Mouse (Mus musculus) heart, postnatal 14 days (tissue): ENCODE data around the gene Ddx18. TPM values are rescaled to one million over a fixed set of nuclear protein-coding genes. Genes with fewer than 3 reads are reported as not detected.

ENCODE experiments used
- DNase-seq, 2 experiments: peaks; one replicate each; pipeline ENCODE4 v3.0.0; 2021 to 2022
- intact Hi-C: fragments of 180-260 bp; cut with DNase I; formaldehyde crosslinking; loops from one replicate; pipeline ENCODE4 v1.15.1; 2025
- long read RNA-seq, 2 experiments: library from polyadenylated mRNA; stranded (forward); transcript quantifications; one replicate each; pipeline ENCODE4 v2.0.0; 2021
- total RNA-seq, 2 experiments: library from RNA; stranded (reverse); gene quantifications; 2 replicates each; pipeline ENCODE4 v1.2.3; 2021

Ddx18 gene
- 10 to 100 TPM; 13.9 to 14.8 TPM for total RNA-seq
- long read RNA-seq, experiment 1, transcript Ddx18-201 (13 exons, 2,258 nt): major isoform, 17 of 20 reads
- long read RNA-seq, experiment 1, partial matches to known transcripts: 3 of 20 reads
- long read RNA-seq, experiment 1, other reads (novel, unspliced or antisense): 0 of 20 reads
- long read RNA-seq, experiment 2, transcript Ddx18-201 (13 exons, 2,258 nt): major isoform, 20 of 22 reads
- long read RNA-seq, experiment 2, partial matches to known transcripts: 1 of 22 reads
- long read RNA-seq, experiment 2, other reads (novel, unspliced or antisense): 1 of 22 reads

GRCm38 (mm10) chr1:121567521-121568489, at the start of gene Ddx18:
Gene Ddx18 (minus strand): TSS chr1:121567989.
- DNase-seq: peak; percentile 97 to 99
- intact Hi-C loops: no loop called here

GRCm38 (mm10) chr1:121608000-121608399, 40.2 kb upstream of the Ddx18 start:
- no peak for DNase-seq
- intact Hi-C loops: no loop called here

DNA sequence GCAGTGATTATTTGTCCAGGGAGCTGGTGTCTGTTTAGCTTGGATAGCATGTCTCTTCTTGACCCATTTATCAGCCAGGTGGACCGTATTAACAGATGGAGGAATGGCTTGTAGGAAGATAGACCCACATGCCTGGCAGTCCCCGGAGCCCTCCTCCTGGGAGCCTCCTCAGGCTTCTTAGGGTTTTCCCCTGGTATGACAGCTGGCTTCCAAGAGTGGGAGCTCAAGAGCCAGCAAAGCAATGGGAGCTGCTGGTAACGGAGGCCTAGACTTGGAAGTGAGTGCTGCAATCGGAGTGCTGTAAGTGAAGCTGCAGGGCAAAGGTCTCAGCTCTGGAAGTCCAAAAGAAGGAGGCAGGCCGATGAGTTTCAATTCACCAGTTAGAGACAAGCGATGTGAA, 37.3 kb upstream of the Ddx18 start:
- DNase-seq: peak in 1 of 2 experiments; percentile 3

DNA sequence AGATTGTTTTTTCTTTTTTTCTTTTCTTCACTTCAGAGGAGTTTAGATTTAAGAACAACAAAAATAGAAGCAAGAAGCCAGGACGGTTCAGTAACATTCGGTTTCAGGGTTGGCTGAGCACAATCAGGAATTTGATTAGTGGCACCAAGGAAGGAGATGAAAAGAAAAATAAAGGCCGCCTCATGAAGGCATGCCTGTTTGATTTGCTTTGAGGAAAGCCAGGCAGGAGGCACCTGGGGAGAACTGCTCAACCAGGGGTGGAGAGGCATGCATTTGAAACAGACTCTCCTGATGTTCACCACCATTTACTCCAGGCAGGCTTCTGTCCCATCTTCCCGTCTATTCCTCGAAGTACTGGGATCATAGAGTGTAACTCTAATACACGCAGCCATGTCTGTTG, 34.1 kb upstream of the Ddx18 start:
- no peak for DNase-seq
- intact Hi-C loops: no loop called here

More for the DNA sequence above, 37.3 kb upstream of the Ddx18 start:
- intact Hi-C loops: no loop called here

GRCm38 (mm10) chr1:121601084-121601483, 33.3 kb upstream of the Ddx18 start:
- intact Hi-C loops: no loop called here
- no peak for DNase-seq

DNA sequence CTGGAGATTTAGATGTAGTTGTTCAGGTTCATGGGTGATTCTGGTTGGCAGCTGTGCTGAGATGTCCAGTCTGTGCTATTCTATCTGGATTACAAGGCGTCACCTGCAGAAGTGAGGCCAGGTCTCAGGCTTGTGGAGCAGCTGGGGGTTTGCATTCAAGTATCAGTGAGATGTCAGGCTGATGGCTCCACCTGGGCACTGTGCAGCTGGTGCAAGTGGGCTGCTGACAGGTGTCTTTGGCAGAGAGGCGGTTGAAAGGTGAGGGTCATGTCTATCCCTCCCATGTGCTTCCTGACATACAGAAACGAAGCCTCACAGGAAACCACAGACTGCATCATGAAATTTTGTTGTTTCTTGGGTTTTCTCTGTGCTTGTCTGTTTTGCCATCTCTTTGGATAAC, 30.6 kb upstream of the Ddx18 start:
- intact Hi-C loops: no loop called here
- DNase-seq: no peak

DNA sequence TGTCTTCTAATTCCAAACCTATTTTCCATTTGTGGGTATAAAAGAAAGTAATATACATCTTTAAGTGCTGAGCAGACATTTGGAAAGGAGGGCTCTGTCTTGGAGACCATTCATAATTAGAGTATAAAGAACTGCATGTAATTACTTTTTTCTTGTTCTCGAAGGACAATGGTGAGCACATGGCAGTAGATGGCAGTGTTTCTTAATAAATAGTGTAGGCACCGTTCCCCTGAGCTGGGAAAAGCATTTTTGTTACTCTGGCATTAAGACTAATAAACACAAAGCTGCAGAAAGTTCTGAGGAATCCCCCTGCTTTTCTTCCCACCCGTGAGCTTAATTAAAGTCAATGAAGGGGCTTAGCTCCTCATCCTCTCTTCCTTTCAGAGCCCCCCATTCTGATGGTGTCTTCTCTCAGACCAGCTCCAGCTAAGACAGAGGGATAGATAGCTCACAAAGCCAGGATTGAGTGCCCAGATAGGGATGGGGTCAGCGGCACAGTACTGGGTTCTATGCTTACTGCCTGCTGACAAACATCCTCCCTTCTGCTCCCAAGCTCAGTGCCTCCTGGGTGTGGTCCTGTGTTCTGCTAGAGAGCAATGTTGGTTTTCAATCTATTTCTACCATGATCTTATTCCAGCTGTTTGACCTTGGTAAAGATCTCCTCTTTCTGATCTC, 29.3 kb upstream of the Ddx18 start:
- intact Hi-C loops: no loop called here
- DNase-seq: no peak

GRCm38 (mm10) chr1:121584838-121585237, 17.0 kb upstream of the Ddx18 start:
- intact Hi-C loops: no loop called here
- no peak for DNase-seq

GRCm38 (mm10) chr1:121581133-121581855, 13.5 kb upstream of the Ddx18 start:
- intact Hi-C loops: no loop called here
- DNase-seq: no peak

GRCm38 (mm10) chr1:121577491-121577890, 9.7 kb upstream of the Ddx18 start:
- intact Hi-C loops: no loop called here
- DNase-seq: no peak

DNA sequence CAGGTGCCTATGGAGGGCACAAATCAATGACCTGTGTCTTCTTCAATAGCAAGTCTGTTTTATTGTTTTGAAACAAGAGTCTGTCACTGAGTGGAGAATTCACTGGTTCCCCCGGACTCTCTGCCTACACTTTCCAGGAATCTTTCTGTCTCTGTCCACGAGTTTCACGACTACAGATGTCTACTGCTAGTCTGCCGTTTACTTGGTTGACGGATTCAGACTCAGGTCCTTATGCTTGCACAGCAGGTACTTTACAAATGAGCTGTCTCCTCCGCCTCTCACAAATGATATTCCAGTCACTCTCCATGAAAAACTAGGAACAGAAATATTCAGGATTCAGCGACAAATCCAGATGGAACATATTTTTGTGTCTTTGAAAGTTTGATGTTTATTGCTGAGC, 2.7 kb upstream of the Ddx18 start:
- intact Hi-C loops: no loop called here
- DNase-seq: no peak

DNA sequence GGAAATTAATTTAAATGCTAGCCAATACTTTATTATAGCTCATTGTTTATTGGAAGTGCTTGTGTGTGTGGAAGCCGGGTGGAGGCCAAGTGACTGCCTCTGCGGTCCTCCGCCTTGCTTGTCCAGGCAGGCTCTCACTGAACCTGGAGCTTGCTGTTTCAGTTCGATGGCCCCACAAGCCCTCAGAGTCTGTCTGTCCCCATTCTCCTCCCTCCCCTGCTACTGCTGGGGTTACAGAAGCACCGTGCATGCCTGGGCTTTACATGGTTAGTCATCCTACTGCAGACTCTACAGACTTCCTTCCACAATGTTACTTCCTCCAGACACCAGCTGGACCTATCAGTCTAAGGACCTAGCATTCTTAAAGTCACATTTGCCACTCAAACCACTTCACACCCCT, 9.9 kb downstream of the Ddx18 start:
- intact Hi-C loops: no loop called here
- DNase-seq: no peak

DNA sequence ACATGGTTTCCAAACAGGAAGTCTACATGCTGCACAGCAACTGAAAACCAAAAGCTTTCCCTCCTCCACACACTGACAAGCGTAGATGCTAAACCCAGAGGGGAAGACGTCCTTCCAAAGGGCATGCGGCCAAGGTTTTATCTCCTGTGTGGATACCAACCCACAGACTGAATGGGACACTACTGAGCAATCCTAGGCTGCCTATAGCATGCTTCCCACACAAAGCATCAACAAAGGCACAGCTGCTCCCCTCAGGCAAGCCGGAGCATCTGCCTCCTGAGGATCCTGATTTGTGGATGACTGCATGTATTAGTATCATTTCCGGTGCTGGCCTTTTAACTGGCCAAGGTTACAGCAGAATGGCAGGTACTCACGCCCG, 16.3 kb downstream of the Ddx18 start:
- no peak for DNase-seq
- intact Hi-C loops: no loop called here

- intact Hi-C loops: no loop called here
Measured at GRCm38 (mm10) chr1:121550801-121551456, 16.9 kb downstream of the Ddx18 start.

GRCm38 (mm10) chr1:121549456-121549855, 18.3 kb downstream of the Ddx18 start:
- intact Hi-C loops: no loop called here
- DNase-seq: no peak

More at GRCm38 (mm10) chr1:121550801-121551456, 16.9 kb downstream of the Ddx18 start:
- DNase-seq: no peak

DNA sequence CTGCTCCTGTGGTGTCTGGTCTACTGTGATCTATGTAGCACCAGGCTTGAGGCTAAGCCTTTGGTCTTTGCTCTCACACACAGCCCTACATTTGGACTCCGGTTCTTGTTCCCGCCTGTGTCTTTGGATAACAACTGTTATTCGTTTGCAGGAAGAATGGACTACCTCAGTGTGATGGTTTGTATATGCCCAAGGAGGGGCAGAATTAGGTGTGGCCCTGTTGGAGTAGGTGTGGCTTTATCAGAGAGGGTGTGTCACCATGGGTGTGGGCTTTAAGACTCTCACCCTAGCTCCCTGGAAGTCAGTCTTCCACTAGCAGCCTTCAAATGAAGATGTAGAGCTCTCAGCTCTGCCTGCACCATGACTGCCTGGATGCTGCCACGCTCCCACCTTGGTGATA, 19.1 kb downstream of the Ddx18 start:
- no peak for DNase-seq

DNA sequence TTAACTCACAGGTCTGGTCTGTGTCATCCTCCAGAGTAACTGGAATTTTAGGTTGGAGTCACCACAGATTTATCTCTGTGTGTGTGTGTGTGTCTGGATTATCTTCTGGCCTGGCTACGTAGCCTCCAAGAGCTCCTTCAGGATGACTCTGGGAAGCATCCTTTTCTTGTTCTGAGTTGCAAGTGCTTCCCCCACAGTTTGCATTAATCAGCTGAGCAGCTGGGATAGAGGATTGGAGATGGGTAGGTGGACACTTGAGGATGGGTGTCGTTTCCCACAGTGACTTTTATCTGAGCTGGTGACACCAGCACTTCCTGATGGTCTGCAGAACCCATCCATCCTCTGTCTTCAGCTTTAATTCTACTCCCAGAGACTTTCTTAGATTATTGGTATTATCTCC, 20.9 kb downstream of the Ddx18 start:
- no peak for DNase-seq
- intact Hi-C loops: no loop called here

More for the DNA sequence above, 19.1 kb downstream of the Ddx18 start:
- intact Hi-C loops: no loop called here

DNA sequence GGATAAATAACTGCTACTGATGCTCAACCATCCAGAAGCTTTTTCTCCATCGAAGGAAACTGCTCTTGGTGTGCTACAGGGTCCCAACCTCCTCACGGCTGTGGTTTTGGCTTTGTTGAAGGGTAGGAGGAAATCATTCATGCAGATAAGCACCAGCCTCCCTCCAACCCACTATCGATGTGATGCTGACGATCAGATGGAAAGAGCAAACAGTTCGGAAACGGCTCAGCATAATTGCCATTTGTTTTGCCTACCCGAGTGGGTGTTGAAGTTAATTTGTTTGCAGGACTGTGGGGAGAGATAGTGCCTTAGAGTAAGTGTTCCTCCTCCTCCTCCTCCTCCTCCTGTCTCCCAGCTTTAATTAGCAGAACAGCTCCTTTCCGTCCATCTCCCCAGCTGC, 27.4 kb downstream of the Ddx18 start:
- no peak for DNase-seq
- intact Hi-C loops: no loop called here

DNA sequence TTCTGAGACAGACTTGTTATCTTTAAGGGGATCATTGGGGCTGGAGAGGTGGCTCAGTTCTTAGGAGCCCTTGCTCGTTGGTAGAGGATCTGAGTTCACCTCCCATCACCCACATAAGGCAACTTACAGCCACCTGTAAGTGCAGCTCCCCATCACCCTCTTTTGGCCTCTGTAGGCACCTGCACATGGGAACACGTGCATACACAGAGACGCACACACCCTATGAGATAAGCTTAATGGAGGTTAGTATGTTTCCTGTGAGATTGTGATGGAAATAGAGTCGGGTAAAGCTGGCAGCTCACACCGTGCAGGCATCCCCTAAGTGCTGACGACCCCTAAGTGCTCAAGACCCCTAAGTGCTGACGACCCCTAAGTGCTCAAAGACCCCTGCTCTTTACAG, 36.4 kb downstream of the Ddx18 start:
- no peak for DNase-seq
- intact Hi-C loops: no loop called here

GRCm38 (mm10) chr1:121529286-121529685, 38.5 kb downstream of the Ddx18 start:
- DNase-seq: no peak

More at GRCm38 (mm10) chr1:121529286-121529685, 38.5 kb downstream of the Ddx18 start:
- intact Hi-C loops: no loop called here
